Mouse (Mus musculus) retina, embryonic 14.5 days (tissue): Measurements from ENCODE around the gene Stxbp2.
A peak's percentile ranks its signal among the peaks of the same experiment; 100 is the strongest.
"Not testable (repeated sequence)": the region's sequence is repeated elsewhere in the genome, so short reads cannot be mapped to it uniquely, and the experiment has no call there.

Experiments used
- DNase-seq: peaks from one replicate; pipeline ENCODE4 v3.0.0-alpha.2; 2015; ENCODE audit warnings: low spot score

The Stxbp2 gene

GRCm38 (mm10) chr8:3630647-3631477 is at the start of gene Stxbp2:
Gene Stxbp2 (plus strand): TSS chr8:3630955.
- DNase-seq, result peak; percentile 76

DNA sequence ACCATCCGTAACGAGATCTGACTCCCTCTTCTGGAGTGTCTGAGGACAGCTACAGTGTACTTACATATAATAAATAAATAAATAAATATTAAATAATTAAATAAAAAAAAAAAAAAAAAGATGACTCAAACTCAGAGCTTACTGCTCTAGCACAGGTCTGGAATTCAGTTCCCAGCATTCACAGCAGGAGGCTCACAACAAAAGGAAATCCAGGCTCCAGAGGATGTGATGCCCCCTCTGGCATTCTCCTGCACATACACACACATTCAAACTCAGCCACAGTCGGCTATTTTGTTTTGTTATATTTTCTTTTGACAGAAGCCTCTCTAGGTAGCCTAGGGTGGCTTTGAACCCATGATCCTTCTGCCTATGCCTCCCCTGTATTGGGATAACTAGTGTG is 48.8 kb upstream of the Stxbp2 start:
- DNase-seq, result not testable (repeated sequence)

- DNase-seq, result no peak
Measured at GRCm38 (mm10) chr8:3586452-3586851, 44.3 kb upstream of the Stxbp2 start.

- DNase-seq, result no peak
Measured at GRCm38 (mm10) chr8:3586993-3587390, 43.8 kb upstream of the Stxbp2 start, which contains the start of gene Camsap3. Gene Camsap3 (plus strand): TSS chr8:3587293.

DNA sequence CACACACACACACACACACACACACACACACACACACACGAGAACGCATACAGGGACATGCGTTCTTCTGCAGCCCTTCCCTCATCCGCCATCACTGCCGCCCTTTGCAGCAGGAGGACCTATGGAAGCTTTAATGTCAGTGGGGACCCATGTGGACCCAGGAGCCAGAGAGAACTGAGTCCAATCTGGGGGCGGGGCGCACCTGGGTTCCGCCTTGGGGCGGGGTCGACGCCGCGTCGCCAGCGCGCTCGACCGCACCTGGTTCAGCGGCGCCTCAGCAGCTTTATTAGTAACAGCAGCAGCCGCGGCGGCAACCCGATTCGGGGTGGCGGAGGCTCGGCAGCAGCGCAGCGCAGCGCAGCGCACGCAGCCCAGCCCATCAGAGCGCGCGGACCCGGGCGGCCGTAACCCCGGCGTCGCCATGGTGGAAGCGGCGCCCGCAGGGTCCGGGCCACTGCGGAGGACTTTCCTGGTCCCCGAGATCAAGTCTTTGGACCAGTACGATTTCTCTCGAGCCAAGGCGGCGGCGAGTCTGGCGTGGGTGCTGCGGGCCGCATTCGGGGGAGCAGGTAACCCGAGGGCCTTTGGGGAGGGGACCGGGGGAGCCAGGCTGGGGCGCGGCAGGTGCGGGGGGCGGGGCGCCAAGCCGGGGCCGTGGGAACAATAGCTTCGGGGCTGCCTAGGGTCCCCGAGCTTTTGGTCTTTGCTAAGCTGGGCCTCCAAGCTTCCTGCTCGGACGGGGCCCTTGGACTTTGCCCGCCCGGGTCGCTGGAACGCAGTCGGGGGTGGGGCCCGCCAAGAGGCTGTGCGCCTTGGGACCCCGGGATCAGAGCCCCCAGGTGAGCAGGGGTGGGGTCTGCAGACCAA is 43.1 kb upstream of the Stxbp2 start:
- DNase-seq, result peak; percentile 75

GRCm38 (mm10) chr8:3588258-3588633 is 42.5 kb upstream of the Stxbp2 start:
- DNase-seq, result peak; percentile 39

GRCm38 (mm10) chr8:3593470-3593869 is 37.3 kb upstream of the Stxbp2 start:
- no peak for DNase-seq

DNA sequence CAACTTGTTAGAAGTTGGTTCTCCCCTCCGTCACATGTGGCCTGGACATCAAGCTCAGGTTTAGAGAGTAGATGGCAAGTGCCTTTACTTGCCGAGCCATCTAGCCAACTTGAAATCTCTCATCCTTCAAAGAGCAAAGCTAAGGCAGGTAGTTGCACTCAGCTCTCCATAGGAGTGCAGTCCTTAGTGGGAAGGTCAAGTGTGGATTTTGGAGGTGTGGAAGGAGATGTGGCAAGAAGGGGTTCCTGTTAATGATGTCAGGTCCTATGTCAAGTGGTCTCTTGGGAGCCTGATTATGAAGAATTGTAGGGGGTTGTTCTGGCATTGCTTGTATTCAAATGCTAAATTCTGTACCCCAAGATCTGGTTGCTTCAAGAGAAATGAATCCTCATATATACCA is 36.3 kb upstream of the Stxbp2 start:
- DNase-seq, result no peak

- no peak for DNase-seq
Measured at GRCm38 (mm10) chr8:3598054-3598453, 32.7 kb upstream of the Stxbp2 start.

GRCm38 (mm10) chr8:3599219-3599618 is 31.5 kb upstream of the Stxbp2 start:
- DNase-seq, result no peak

DNA sequence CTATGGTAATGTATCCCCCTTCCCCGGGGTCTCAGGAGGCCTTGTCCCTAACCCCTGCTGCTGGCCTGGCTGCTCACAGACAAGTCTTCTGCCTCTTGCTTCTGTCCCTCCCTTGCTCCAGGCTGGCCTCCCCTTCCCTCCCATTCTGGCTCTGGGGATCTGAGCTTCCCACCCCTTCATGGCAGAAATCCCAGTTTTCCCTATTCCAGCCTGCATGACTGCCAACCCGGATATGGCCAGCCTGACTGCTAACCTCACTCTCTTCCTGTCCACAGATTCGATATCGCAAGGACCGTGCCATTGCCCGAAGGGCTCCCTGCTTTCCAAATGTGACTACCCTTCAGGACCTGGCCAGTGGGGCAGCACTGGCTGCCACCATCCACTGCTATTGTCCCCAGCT is 30.4 kb upstream of the Stxbp2 start:
- DNase-seq, result no peak

- no peak for DNase-seq
Measured at GRCm38 (mm10) chr8:3603439-3603838, 27.3 kb upstream of the Stxbp2 start.

DNA sequence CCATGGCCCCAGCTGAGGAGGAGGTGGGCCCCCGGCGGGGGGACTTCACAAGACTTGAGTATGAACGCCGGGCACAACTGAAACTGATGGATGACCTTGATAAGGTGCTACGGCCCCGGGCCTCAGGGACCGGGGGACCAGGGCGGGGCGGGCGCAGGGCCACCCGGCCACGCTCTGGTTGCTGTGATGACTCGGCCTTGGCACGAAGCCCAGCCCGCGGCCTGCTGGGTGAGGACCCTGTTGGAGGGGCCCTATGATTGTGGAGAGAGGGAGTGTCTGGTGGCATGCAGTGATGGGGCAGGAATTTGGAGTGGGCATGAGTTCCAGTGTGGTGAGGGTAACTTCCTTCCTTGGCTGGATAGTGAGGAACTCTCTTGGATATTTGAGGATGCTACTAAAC is 24.2 kb upstream of the Stxbp2 start:
- no peak for DNase-seq

GRCm38 (mm10) chr8:3607822-3608221 is 22.9 kb upstream of the Stxbp2 start:
- DNase-seq, result no peak

DNA sequence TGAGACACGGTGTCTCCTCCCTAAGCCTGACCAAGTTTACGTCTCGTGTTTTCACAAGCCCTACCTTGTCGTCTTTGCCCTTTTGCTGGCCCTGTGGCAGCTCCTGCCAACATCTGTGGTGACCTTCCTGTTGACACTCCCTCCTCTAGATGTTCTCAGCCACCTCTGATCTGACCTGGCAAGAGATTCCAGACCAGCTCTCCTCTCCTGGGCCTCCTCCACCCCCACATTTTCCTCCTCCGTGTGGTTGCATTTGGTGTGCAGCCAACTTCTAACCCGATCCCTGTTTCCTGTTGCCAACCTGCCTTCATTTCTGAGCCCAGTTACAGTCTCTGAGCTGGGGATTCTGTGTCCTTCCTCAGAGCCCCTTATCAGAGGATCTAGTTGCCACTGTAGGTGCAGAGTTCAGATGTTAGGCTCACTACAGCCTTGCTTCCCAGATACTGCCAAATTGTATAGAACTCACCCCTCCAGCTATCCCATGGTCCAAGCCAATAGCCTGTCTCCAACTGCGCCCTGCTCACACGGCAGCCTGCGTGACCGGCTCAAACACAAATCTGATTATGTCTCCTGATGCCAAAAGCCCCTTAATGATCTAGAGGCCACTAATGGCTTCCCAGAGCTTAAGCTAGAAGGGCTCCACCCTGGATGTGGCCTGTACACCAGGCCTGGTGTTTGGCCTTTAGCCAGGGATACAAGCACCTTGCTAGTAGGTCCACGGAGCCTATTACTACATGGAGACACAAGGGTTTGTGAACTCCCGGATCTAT is 21.5 kb upstream of the Stxbp2 start:
- DNase-seq, result no peak

DNA sequence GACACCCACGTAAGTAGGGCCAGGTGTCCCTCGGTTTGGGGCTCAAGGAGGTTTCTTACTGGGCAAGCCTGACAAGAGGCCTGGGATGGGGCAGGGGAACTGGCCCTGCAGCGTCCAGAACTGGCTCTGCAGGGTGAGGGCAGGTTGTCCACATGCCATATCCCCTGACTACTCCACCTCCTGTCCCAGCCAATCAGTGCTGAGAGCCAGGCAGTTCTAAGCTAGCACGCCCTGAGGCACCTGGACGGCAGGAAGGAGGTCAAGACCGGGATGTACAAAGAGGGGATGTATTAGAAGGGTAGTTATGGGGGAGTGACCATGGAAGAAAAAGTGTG is 21.0 kb upstream of the Stxbp2 start:
- DNase-seq, result no peak

- DNase-seq, result peak; percentile 100
Measured at GRCm38 (mm10) chr8:3621199-3621970, 9.4 kb upstream of the Stxbp2 start, which contains the start of the genes Xab2 and Pet100. Gene Xab2 (minus strand): TSS chr8:3621316. Gene Pet100 (plus strand): TSS chr8:3621548.

- DNase-seq, result no peak
Measured at GRCm38 (mm10) chr8:3622119-3622518, 8.6 kb upstream of the Stxbp2 start.

- no peak for DNase-seq
Measured at GRCm38 (mm10) chr8:3625445-3625844, 5.3 kb upstream of the Stxbp2 start, which contains the start of gene Pcp2. Gene Pcp2 (minus strand): TSS chr8:3625545.

DNA sequence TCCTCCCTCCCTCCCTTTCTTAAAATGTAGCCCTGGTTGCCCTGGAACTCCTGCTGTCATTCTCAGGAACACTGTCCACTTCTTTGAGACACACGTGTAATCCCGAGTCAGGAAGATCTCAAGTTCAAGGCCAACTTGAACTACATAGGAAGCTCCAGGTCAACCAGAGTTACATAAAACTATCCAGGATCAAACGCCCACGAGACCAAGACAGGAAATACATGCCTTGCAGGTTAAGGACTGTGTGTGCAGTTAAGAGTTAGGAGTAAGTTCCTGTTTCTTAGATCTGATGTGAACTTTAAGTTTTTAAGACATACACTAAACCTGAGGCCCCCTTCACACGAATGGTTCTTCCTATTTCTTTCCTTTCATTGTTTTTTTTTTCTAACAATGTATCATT is 3.8 kb upstream of the Stxbp2 start:
- no peak for DNase-seq

- peak; percentile 58 for DNase-seq
Measured at GRCm38 (mm10) chr8:3628014-3628413, 2.7 kb upstream of the Stxbp2 start.
